Mouse (Mus musculus): Measurements from ENCODE around the gene Olfr1047. TPM values are rescaled to one million over a fixed set of nuclear protein-coding genes. Genes with fewer than 3 reads are reported as not detected.

Olfr1047 gene
- polyA plus RNA-seq, 1 experiment, result not detected

DNA sequence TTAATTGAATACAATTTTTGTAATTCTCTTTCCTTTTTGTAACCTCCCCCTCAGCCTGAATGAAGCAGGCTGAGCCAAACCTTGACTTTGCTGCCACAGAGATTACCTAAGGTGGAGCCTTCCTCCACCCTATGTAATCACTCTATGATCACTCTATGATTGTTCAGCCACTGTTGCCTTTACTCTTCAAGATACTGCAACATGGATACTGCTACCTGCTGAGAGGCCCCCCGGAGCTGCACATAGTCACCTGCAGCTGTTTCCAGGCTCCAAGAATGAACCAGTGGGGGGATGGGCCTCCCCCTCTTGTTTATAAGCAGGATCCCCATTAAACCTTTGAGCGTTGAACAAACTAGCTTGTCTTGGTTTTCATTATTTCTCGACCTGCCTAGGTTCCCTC lies 51.3 kb downstream of the Olfr1047 start:
- H3K4me3 ChIP-seq (ENCODE audit: control insufficient read depth, low read depth, low read length), result no peak overlapping the region
- no peaks in the 10 kb centered on the region for H3K4me1 ChIP-seq (ENCODE audit: control insufficient read depth, insufficient read depth, low read length)
- H3K27ac ChIP-seq (ENCODE audit: control insufficient read depth, insufficient read depth, low read depth, low read length), result no peak overlapping the region
- TF ChIP-seq POLR2A (IDR thresholded peaks at IDR 0.05; ENCODE audit: control insufficient read depth, low read depth, low read length), result no peak
- no peak for TF ChIP-seq CTCF (IDR thresholded peaks at IDR 0.05; ENCODE audit: control insufficient read depth, insufficient read depth, insufficient replicate concordance, low read depth, low read length)
- no peaks in the 10 kb centered on the region for H3K27me3 ChIP-seq (ENCODE audit: control insufficient read depth, insufficient read depth, low read length)
- no peaks in the 10 kb centered on the region for H3K36me3 ChIP-seq (ENCODE audit: control insufficient read depth, insufficient read depth, low read length)

GRCm38 (mm10) chr2:86177720-86178119 lies 53.5 kb downstream of the Olfr1047 start, which contains the start of gene Olfr1044:
Gene Olfr1044 (minus strand): TSS chr2:86177820.
- Histone ChIP-seq H3K27me3 (ENCODE audit: control insufficient read depth, insufficient read depth, low read length) (no peaks in the 10 kb centered on the region), H3K36me3 (ENCODE audit: control insufficient read depth, insufficient read depth, low read length) (no peaks in the 10 kb centered on the region), H3K4me1 (ENCODE audit: control insufficient read depth, insufficient read depth, low read length) (no peaks in the 10 kb centered on the region), H3K27ac (ENCODE audit: control insufficient read depth, insufficient read depth, low read depth, low read length) (no peak within 1 kb of the TSS), H3K4me3 (ENCODE audit: control insufficient read depth, low read depth, low read length) (no peak within 1 kb of the TSS)
- TF ChIP-seq POLR2A (IDR thresholded peaks at IDR 0.05; ENCODE audit: control insufficient read depth, low read depth, low read length), result no peak
- TF ChIP-seq CTCF (IDR thresholded peaks at IDR 0.05; ENCODE audit: control insufficient read depth, insufficient read depth, insufficient replicate concordance, low read depth, low read length), result no peak

Other genes starting within 250 kb of the Olfr1047 start
- not detected in 2 replicates for gene Olfr1031, start 241.1 kb downstream of the Olfr1047 start, polyA plus RNA-seq (2012; rRNA removed)
- gene Olfr1032, start 225.9 kb downstream of the Olfr1047 start, polyA plus RNA-seq (2012; rRNA removed), result not detected in 2 replicates
- gene Olfr1033, start 210.8 kb downstream of the Olfr1047 start, polyA plus RNA-seq (2012; rRNA removed), result 0.35 and 1.1 TPM in 2 replicates
- not detected in 2 replicates for gene Olfr1034, start 185.5 kb downstream of the Olfr1047 start, polyA plus RNA-seq (2012; rRNA removed)
- gene Olfr1036, start 157.4 kb downstream of the Olfr1047 start, polyA plus RNA-seq (2012; rRNA removed), result not detected in 2 replicates
- gene Olfr1037, start 144.0 kb downstream of the Olfr1047 start, polyA plus RNA-seq (2012; rRNA removed), result not detected in 2 replicates
- not detected in 2 replicates for gene Olfr1039, start 95.5 kb downstream of the Olfr1047 start, polyA plus RNA-seq (2012; rRNA removed)
- gene Olfr1040, start 84.7 kb downstream of the Olfr1047 start, polyA plus RNA-seq (2012; rRNA removed), result not detected in 2 replicates
- not detected in 2 replicates for gene Olfr1042, start 69.6 kb downstream of the Olfr1047 start, polyA plus RNA-seq (2012; rRNA removed)
- gene Olfr1043, start 63.9 kb downstream of the Olfr1047 start, polyA plus RNA-seq (2012; rRNA removed), result not detected in 2 replicates
- gene Olfr1044, start 53.6 kb downstream of the Olfr1047 start, polyA plus RNA-seq (2012; rRNA removed), result not detected in 2 replicates
- not detected in 2 replicates for gene Olfr52, start 45.7 kb downstream of the Olfr1047 start, polyA plus RNA-seq (2012; rRNA removed)
- not detected in 2 replicates for gene Olfr1045, start 28.4 kb downstream of the Olfr1047 start, polyA plus RNA-seq (2012; rRNA removed)
- not detected in 2 replicates for gene Olfr1046, start 12.1 kb downstream of the Olfr1047 start, polyA plus RNA-seq (2012; rRNA removed)
- gene Olfr1048, start 8.9 kb upstream of the Olfr1047 start, polyA plus RNA-seq (2012; rRNA removed), result not detected in 2 replicates
- gene Olfr1049, start 26.9 kb upstream of the Olfr1047 start, polyA plus RNA-seq (2012; rRNA removed), result not detected in 2 replicates
- gene Olfr1051, start 47.7 kb upstream of the Olfr1047 start, polyA plus RNA-seq (2012; rRNA removed), result not detected in 2 replicates
- gene Olfr1052, start 61.1 kb upstream of the Olfr1047 start, polyA plus RNA-seq (2012; rRNA removed), result not detected in 2 replicates
- gene Olfr1053, start 83.9 kb upstream of the Olfr1047 start, polyA plus RNA-seq (2012; rRNA removed), result not detected in 2 replicates
- gene Olfr1054, start 104.0 kb upstream of the Olfr1047 start, polyA plus RNA-seq (2012; rRNA removed), result not detected in 2 replicates
- not detected in 2 replicates for gene Olfr1055, start 118.9 kb upstream of the Olfr1047 start, polyA plus RNA-seq (2012; rRNA removed)
- not detected in 2 replicates for gene Olfr1056, start 131.1 kb upstream of the Olfr1047 start, polyA plus RNA-seq (2012; rRNA removed)
- not detected in 2 replicates for gene Olfr1057, start 147.0 kb upstream of the Olfr1047 start, polyA plus RNA-seq (2012; rRNA removed)
- not detected in 2 replicates for gene Olfr1058, start 157.2 kb upstream of the Olfr1047 start, polyA plus RNA-seq (2012; rRNA removed)
- gene Olfr1061, start 182.6 kb upstream of the Olfr1047 start, polyA plus RNA-seq (2012; rRNA removed), result not detected in 2 replicates
- gene Olfr1062, start 195.3 kb upstream of the Olfr1047 start, polyA plus RNA-seq (2012; rRNA removed), result not detected in 2 replicates
- not detected in 2 replicates for gene Olfr1065, start 219.2 kb upstream of the Olfr1047 start, polyA plus RNA-seq (2012; rRNA removed)
- gene Olfr1066, start 224.9 kb upstream of the Olfr1047 start, polyA plus RNA-seq (2012; rRNA removed), result not detected in 2 replicates

All from testis, adult 2 months (tissue).